Mouse (Mus musculus) midbrain, embryonic 14.5 days (tissue): ENCODE measurements around the gene Cst7. TPM values are rescaled to one million over a fixed set of nuclear protein-coding genes. Genes with fewer than 3 reads are reported as not detected.
A peak's percentile ranks its signal among the peaks of the same experiment; 100 is the strongest.
"Not testable (repeated sequence)": the region's sequence is repeated elsewhere in the genome, so short reads cannot be mapped to it uniquely, and the experiment has no call there.

ENCODE experiments used
- ATAC-seq: fragments of 200-750 bp; cut with Nextera tagmentation; 2 replicates; pipeline ENCODE4 v1.8.0; 2017; ENCODE audit warnings: moderate number of reproducible peaks, moderate library complexity; ENCODE audit not compliant: low FRiP score, low TSS enrichment
- DNase-seq: peaks from one replicate; pipeline ENCODE4 v3.0.0-alpha.2; 2015
- H3K27ac ChIP-seq: fragments of 300-500 bp; sonication (generic); replicated peaks from 2 replicates; pipeline ENCODE4 v1.5.1; 2014; ENCODE audit warnings: mild to moderate bottlenecking, low read depth, low read length, moderate library complexity
- H3K27me3 ChIP-seq: fragments of 300-500 bp; sonication (generic); 2 replicates; pipeline ENCODE4 v1.6.1; 2014; ENCODE audit warnings: low read length, control low read depth, mixed read lengths; ENCODE audit not compliant: control insufficient read depth, insufficient read depth
- H3K36me3 ChIP-seq: fragments of 300-500 bp; sonication (generic); 2 replicates; pipeline ENCODE4 v1.6.1; 2014; ENCODE audit warnings: low read length, control low read depth; ENCODE audit not compliant: control insufficient read depth, insufficient read depth
- H3K4me1 ChIP-seq: fragments of 300-500 bp; sonication (generic); 2 replicates; pipeline ENCODE4 v1.6.1; 2014; ENCODE audit warnings: mild to moderate bottlenecking, antibody characterized with exemption, low read length, control low read depth; ENCODE audit not compliant: control insufficient read depth, insufficient read depth
- H3K4me2 ChIP-seq: fragments of 300-500 bp; sonication (generic); 2 replicates; pipeline ENCODE4 v1.6.1; 2014; ENCODE audit warnings: mild to moderate bottlenecking, low read length, moderate library complexity
- H3K4me3 ChIP-seq: fragments of 300-500 bp; sonication (generic); replicated peaks from 2 replicates; pipeline ENCODE4 v1.5.1; 2014; ENCODE audit warnings: low read depth, low read length
- H3K9ac ChIP-seq: fragments of 300-500 bp; sonication (generic); replicated peaks from 2 replicates; pipeline ENCODE4 v1.6.1; 2014; ENCODE audit warnings: mild to moderate bottlenecking, low read length, moderate library complexity
- H3K9me3 ChIP-seq: fragments of 300-500 bp; sonication (generic); 2 replicates; pipeline ENCODE4 v1.6.1; 2016; ENCODE audit warnings: low read length, control low read depth, mixed read lengths; ENCODE audit not compliant: control insufficient read depth
- WGBS: fragments of 180-500 bp; shearing (Covaris S2); extraction: QIAGEN DNeasy Blood & Tissue Kit; methylation state at CpG from one replicate; pipeline ENCODE4 v1.1.7; 2014; 5-methylcytosine and 5-hydroxymethylcytosine counted together
- polyA plus RNA-seq: library from polyadenylated mRNA; unstranded; fragments of >200 nt; fragmentation: Nextera tagmentation; extraction: Ambion mirVana; gene quantifications from 2 replicates; pipeline ENCODE4 v1.2.1, GENCODE M21; 2014

Cst7 gene
- 0.30 and 0.58 TPM in 2 replicates for polyA plus RNA-seq

- Histone ChIP-seq H3K27me3 (no peaks in the 10 kb centered on the region), H3K36me3 (no peaks in the 10 kb centered on the region), H3K4me3 (no peak within 1 kb of the TSS), H3K4me2 (no peak within 1 kb of the TSS), H3K9ac (no peak within 1 kb of the TSS), H3K9me3 (no peaks in the 10 kb centered on the region), H3K27ac (no peak within 1 kb of the TSS), H3K4me1 (no peaks in the 10 kb centered on the region)
- DNase-seq, result no peak
- WGBS, result 85% methylated on average over 11 of the region's 11 CpGs
- no peak for ATAC-seq
Observed at GRCm38 (mm10) chr2:150569847-150570590, at the start of gene Cst7. Gene Cst7 (plus strand): TSS chr2:150570415.

GRCm38 (mm10) chr2:150525703-150526207 is 44.5 kb upstream of the Cst7 start:
- H3K4me1 ChIP-seq, result peaks cover 7% of the 10 kb centered on the region; the same call in 1 of the 2 replicates
- peak; percentile 64 for ATAC-seq
- 3% methylated on average over 42 of the region's 42 CpGs for WGBS
- H3K4me3 ChIP-seq, result peak overlapping the region; percentile 39
- DNase-seq, result peak; percentile 11
- peak overlapping the region; percentile 73 for H3K4me2 ChIP-seq
- no peaks in the 10 kb centered on the region for H3K36me3 ChIP-seq
- H3K9ac ChIP-seq, result peak overlapping the region; percentile 42
- H3K9me3 ChIP-seq, result no peaks in the 10 kb centered on the region
- peaks cover 11% of the 10 kb centered on the region for H3K27me3 ChIP-seq
- H3K27ac ChIP-seq, result no peak overlapping the region

GRCm38 (mm10) chr2:150549576-150549975 is 20.6 kb upstream of the Cst7 start:
- ATAC-seq, H3K36me3 ChIP-seq: not testable (repeated sequence)
- WGBS, result 86% methylated on average over 10 of the region's 10 CpGs

GRCm38 (mm10) chr2:150558568-150558967 is 11.6 kb upstream of the Cst7 start:
- WGBS, result 50% methylated on average over 3 of the region's 3 CpGs
- H3K4me1 ChIP-seq, result no peaks in the 10 kb centered on the region
- H3K4me2 ChIP-seq, result no peak overlapping the region
- H3K9me3 ChIP-seq, result no peaks in the 10 kb centered on the region
- DNase-seq, result peak; percentile 63
- H3K27ac ChIP-seq, result no peak overlapping the region
- ATAC-seq, result no peak
- H3K9ac ChIP-seq, result no peak overlapping the region
- H3K27me3 ChIP-seq, result no peaks in the 10 kb centered on the region
- no peak overlapping the region for H3K4me3 ChIP-seq
- no peaks in the 10 kb centered on the region for H3K36me3 ChIP-seq

More at GRCm38 (mm10) chr2:150549576-150549975, 20.6 kb upstream of the Cst7 start:
- H3K9me3 ChIP-seq, H3K4me3 ChIP-seq, H3K27me3 ChIP-seq, H3K27ac ChIP-seq, H3K4me1 ChIP-seq, DNase-seq, H3K4me2 ChIP-seq, H3K9ac ChIP-seq: not testable (repeated sequence)

- Histone ChIP-seq H3K27ac (no peak overlapping the region), H3K4me2 (no peak overlapping the region), H3K4me1 (no peaks in the 10 kb centered on the region), H3K36me3 (no peaks in the 10 kb centered on the region), H3K9me3 (no peaks in the 10 kb centered on the region), H3K4me3 (no peak overlapping the region), H3K9ac (no peak overlapping the region), H3K27me3 (no peaks in the 10 kb centered on the region)
- WGBS, result 87% methylated on average over 2 of the region's 2 CpGs
- DNase-seq (no peak), ATAC-seq (no peak)
Observed at GRCm38 (mm10) chr2:150567051-150567450, 3.2 kb upstream of the Cst7 start.

- Histone ChIP-seq H3K9ac (no peak overlapping the region), H3K9me3 (no peaks in the 10 kb centered on the region), H3K36me3 (no peaks in the 10 kb centered on the region), H3K4me2 (no peak overlapping the region), H3K4me3 (no peak overlapping the region), H3K27me3 (no peaks in the 10 kb centered on the region), H3K4me1 (no peaks in the 10 kb centered on the region), H3K27ac (no peak overlapping the region)
- no peak for ATAC-seq
- no peak for DNase-seq
- WGBS, result 90% methylated on average over 2 of the region's 2 CpGs
Observed at GRCm38 (mm10) chr2:150570761-150571160, 546 bp downstream of the Cst7 start.

GRCm38 (mm10) chr2:150572463-150572862 is 2.2 kb downstream of the Cst7 start:
- H3K9me3 ChIP-seq, result no peaks in the 10 kb centered on the region
- no peak overlapping the region for H3K4me2 ChIP-seq
- DNase-seq (no peak), ATAC-seq (no peak)
- no peaks in the 10 kb centered on the region for H3K27me3 ChIP-seq
- H3K27ac ChIP-seq, result no peak overlapping the region
- H3K4me3 ChIP-seq, result no peak overlapping the region
- no peaks in the 10 kb centered on the region for H3K4me1 ChIP-seq
- H3K9ac ChIP-seq, result no peak overlapping the region
- WGBS, result 86% methylated on average over 3 of the region's 3 CpGs
- H3K36me3 ChIP-seq, result 0 out of 2 replicates have a peak, but pooled peaks cover 3% of the 10 kb centered on the region

- DNase-seq, result no peak
- H3K27me3 ChIP-seq, result no peaks in the 10 kb centered on the region
- no peak overlapping the region for H3K9ac ChIP-seq
- no peaks in the 10 kb centered on the region for H3K4me1 ChIP-seq
- no peaks in the 10 kb centered on the region for H3K9me3 ChIP-seq
- H3K36me3 ChIP-seq, result 0 out of 2 replicates have a peak, but pooled peaks cover 3% of the 10 kb centered on the region
- 97% methylated on average over 1 of the region's 1 CpGs for WGBS
- H3K27ac ChIP-seq, result no peak overlapping the region
- no peak for ATAC-seq
- no peak overlapping the region for H3K4me3 ChIP-seq
- no peak overlapping the region for H3K4me2 ChIP-seq
Observed at GRCm38 (mm10) chr2:150576256-150576655, 6.0 kb downstream of the Cst7 start.

GRCm38 (mm10) chr2:150578603-150579002 is 8.4 kb downstream of the Cst7 start:
- DNase-seq (no peak), ATAC-seq (no peak)
- Histone ChIP-seq H3K4me1 (no peaks in the 10 kb centered on the region), H3K4me2 (no peak overlapping the region), H3K4me3 (no peak overlapping the region), H3K9ac (no peak overlapping the region), H3K36me3 (peaks cover 9% of the 10 kb centered on the region), H3K9me3 (no peaks in the 10 kb centered on the region), H3K27ac (no peak overlapping the region), H3K27me3 (no peaks in the 10 kb centered on the region)
- WGBS, result 83% methylated on average over 5 of the region's 5 CpGs
